Mouse (Mus musculus): ENCODE data around the gene Aco1. TPM values are rescaled to one million over a fixed set of nuclear protein-coding genes. Genes with fewer than 3 reads are reported as not detected.

Aco1 gene
- polyA plus RNA-seq, 1 experiment from 2014 or later: 59.9 TPM

DNA sequence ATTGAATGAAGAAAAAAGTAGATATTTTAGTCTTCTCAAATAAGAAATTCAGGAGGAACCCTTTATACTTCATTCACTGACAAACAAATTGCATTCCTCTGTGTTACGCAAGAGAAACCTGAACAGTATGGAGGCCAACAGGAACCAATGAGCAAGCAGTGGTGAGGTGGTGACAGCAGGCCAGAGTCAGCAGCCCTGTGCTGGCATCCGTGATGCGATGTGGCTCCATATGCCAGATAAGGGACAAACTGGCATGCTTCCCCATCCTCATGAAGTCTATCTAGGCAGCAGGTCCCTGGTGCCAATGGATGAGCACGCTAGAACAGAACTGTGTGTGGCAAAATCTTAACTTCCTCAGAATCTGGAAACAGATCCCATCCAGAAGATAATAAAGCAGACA is 6.4 kb upstream of the Aco1 start:
- Histone ChIP-seq H3K27ac (ENCODE audit: low read length) (no peak overlapping the region), H3K4me3 (ENCODE audit: low read depth, low read length) (no peak overlapping the region), H3K9me3 (replicated peaks; ENCODE audit: control insufficient read depth, low read length) (no peaks in the 10 kb centered on the region), H3K4me2 (ENCODE audit: low read depth, low read length) (no peak overlapping the region), H3K27me3 (ENCODE audit: control insufficient read depth, insufficient read depth, low read depth, low read length) (no peaks in the 10 kb centered on the region), H3K36me3 (ENCODE audit: control insufficient read depth, insufficient read depth) (no peaks in the 10 kb centered on the region), H3K9ac (ENCODE audit: low read depth, low read length) (no peak overlapping the region), H3K4me1 (ENCODE audit: control insufficient read depth, low read depth, low read length) (peaks cover 6% of the 10 kb centered on the region; the same call in 1 of the 2 replicates)
- ATAC-seq (ENCODE audit: low read depth): no peak
- WGBS (ENCODE audit: insufficient replicate concordance): 70% methylated on average over 4 of the region's 4 CpGs

DNA sequence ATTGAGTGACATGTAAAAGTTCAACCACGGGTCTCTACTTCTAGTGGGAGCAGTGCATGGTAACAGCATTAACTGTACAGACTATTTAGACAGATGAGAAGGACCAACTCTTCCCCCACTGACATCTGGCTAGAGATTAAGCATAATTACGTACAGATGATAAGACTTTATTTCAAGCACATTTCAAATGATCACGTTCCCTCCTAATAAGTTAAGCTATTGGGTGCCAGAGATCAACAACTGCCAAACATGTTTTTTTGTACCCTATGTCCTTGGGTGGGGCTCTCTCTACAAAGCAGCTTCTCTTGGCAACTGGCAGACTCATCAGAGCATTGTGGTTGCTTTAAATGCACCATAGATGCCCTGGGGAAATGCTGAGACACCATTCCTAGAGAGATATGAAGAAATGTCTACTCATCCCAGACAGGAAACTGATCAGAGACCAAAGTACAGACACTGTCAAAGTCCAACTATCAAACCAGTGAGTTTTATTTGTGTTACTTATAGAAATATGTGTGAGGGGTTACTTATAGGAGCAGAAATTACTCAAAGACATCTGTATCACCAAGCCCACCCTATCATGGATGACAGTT is 3.1 kb upstream of the Aco1 start:
- Histone ChIP-seq H3K4me3 (ENCODE audit: low read depth, low read length) (no peak overlapping the region), H3K9me3 (replicated peaks; ENCODE audit: control insufficient read depth, low read length) (no peaks in the 10 kb centered on the region), H3K9ac (ENCODE audit: low read depth, low read length) (no peak overlapping the region), H3K27me3 (ENCODE audit: control insufficient read depth, insufficient read depth, low read depth, low read length) (no peaks in the 10 kb centered on the region), H3K4me2 (ENCODE audit: low read depth, low read length) (no peak overlapping the region), H3K27ac (ENCODE audit: low read length) (peak overlapping the region; percentile 55), H3K4me1 (ENCODE audit: control insufficient read depth, low read depth, low read length) (peaks cover 23% of the 10 kb centered on the region), H3K36me3 (ENCODE audit: control insufficient read depth, insufficient read depth) (no peaks in the 10 kb centered on the region)
- ATAC-seq (ENCODE audit: low read depth): no peak
- 26% methylated on average over 3 of the region's 3 CpGs for WGBS (ENCODE audit: insufficient replicate concordance)

DNA sequence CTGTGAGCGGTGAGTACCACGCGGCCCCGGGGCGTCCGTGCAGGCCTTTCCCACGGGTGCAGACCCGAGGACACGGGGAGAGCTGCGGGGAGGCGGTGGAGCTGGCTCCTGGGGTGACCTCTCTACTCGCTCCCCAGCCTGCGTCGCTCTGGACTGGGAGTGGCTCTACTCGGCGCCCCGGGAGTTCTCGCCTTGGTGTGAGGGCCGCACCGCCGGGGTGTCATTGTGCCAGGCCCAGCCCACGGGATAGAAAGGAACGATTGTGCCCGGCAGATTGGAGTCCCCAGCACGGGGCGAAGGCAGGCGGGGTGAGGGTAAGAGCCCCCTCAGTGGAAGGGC is 621 bp downstream of the Aco1 start:
- peak; percentile 51 for ATAC-seq (ENCODE audit: low read depth)
- H3K27ac ChIP-seq (ENCODE audit: low read length): peak overlapping the region; percentile 78
- H3K27me3 ChIP-seq (ENCODE audit: control insufficient read depth, insufficient read depth, low read depth, low read length): no peaks in the 10 kb centered on the region
- H3K4me3 ChIP-seq (ENCODE audit: low read depth, low read length): peak overlapping the region; percentile 79
- peaks cover 23% of the 10 kb centered on the region for H3K4me1 ChIP-seq (ENCODE audit: control insufficient read depth, low read depth, low read length)
- no peaks in the 10 kb centered on the region for H3K9me3 ChIP-seq (replicated peaks; ENCODE audit: control insufficient read depth, low read length)
- under 1% methylated on average over 27 of the region's 27 CpGs for WGBS (ENCODE audit: insufficient replicate concordance)
- peak overlapping the region; percentile 58 for H3K4me2 ChIP-seq (ENCODE audit: low read depth, low read length)
- H3K36me3 ChIP-seq (ENCODE audit: control insufficient read depth, insufficient read depth): no peaks in the 10 kb centered on the region
- peak overlapping the region; percentile 83 for H3K9ac ChIP-seq (ENCODE audit: low read depth, low read length)

DNA sequence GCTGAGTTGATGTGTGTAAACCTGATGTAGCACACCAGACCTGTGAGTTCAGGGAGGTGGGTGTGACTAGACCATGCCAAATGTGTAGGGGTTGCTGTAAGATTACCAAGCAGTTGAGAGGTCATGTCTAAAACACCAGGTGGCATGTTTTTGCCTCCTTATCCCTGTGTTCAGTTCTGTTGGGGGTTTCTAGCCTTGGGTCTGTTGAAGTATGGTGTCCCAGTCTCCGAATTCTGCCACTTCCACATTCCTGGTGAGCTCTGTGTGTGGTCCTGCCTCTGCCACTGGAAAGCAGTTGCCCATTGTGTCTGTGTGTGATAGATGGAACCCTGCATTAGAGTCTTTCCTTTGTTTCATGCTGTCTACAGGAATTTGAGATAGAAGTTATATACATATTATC is 1.7 kb downstream of the Aco1 start:
- H3K9ac ChIP-seq (ENCODE audit: low read depth, low read length): peak overlapping the region; percentile 29; the same call in 1 of the 2 replicates
- WGBS (ENCODE audit: insufficient replicate concordance): 76% methylated on average over 1 of the region's 1 CpGs

DNA sequence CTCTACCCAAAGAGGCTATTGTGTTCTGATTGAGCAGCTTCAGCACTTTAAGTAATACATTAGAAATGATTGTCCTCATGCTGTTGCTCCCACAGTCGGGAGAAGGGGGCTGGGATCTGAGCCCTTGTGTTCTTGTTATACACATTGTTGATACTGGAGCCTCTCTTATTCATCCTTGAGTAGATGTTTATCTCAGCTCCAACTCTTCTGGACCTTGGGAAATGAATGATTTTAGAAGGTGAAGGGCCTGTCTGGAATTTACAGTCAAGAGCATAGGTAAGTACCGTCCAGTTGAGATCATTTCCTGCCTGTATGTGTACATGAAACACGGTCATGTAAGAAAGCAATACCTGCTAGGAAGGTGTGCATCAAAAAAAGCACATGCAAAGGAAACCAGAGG is 2.1 kb downstream of the Aco1 start:
- H3K9me3 ChIP-seq (replicated peaks; ENCODE audit: control insufficient read depth, low read length): no peaks in the 10 kb centered on the region
- H3K4me2 ChIP-seq (ENCODE audit: low read depth, low read length): peak overlapping the region; percentile 58; the same call in 1 of the 2 replicates
- no peak for ATAC-seq (ENCODE audit: low read depth)
- no peak overlapping the region; the same call in 1 of the 2 replicates for H3K4me3 ChIP-seq (ENCODE audit: low read depth, low read length)
- peaks cover 17% of the 10 kb centered on the region for H3K4me1 ChIP-seq (ENCODE audit: control insufficient read depth, low read depth, low read length)
- 62% methylated on average over 3 of the region's 3 CpGs for WGBS (ENCODE audit: insufficient replicate concordance)
- H3K27ac ChIP-seq (ENCODE audit: low read length): no peak overlapping the region
- H3K27me3 ChIP-seq (ENCODE audit: control insufficient read depth, insufficient read depth, low read depth, low read length): no peaks in the 10 kb centered on the region
- H3K36me3 ChIP-seq (ENCODE audit: control insufficient read depth, insufficient read depth): no peaks in the 10 kb centered on the region
- no peak overlapping the region for H3K9ac ChIP-seq (ENCODE audit: low read depth, low read length)

More for the DNA sequence above, 1.7 kb downstream of the Aco1 start:
- peaks cover 21% of the 10 kb centered on the region for H3K4me1 ChIP-seq (ENCODE audit: control insufficient read depth, low read depth, low read length)
- H3K36me3 ChIP-seq (ENCODE audit: control insufficient read depth, insufficient read depth): no peaks in the 10 kb centered on the region
- H3K27me3 ChIP-seq (ENCODE audit: control insufficient read depth, insufficient read depth, low read depth, low read length): no peaks in the 10 kb centered on the region
- H3K4me3 ChIP-seq (ENCODE audit: low read depth, low read length): peak overlapping the region; percentile 79
- H3K27ac ChIP-seq (ENCODE audit: low read length): no peak overlapping the region
- H3K4me2 ChIP-seq (ENCODE audit: low read depth, low read length): peak overlapping the region; percentile 58
- no peak for ATAC-seq (ENCODE audit: low read depth)
- no peaks in the 10 kb centered on the region for H3K9me3 ChIP-seq (replicated peaks; ENCODE audit: control insufficient read depth, low read length)

DNA sequence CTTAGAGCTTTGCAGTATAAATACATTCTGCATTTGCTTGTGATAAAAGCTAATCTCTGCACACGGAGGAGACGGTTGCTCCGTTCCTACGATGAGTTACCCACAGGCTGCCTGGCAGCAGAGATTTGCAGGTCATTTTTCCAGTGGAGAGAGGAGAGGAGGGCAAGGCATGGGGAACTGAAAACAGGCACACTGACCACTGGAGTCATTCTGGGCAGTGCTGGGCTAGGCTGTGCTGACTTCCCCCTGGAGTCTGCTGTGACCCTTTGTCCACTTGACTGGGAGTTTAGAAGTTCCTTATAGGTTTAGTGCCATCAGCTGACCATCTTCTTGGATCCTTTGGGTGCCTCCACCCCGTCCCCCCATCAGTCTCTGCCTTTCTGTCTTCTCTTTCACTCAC is 5.4 kb downstream of the Aco1 start:
- Histone ChIP-seq H3K27me3 (ENCODE audit: control insufficient read depth, insufficient read depth, low read depth, low read length) (no peaks in the 10 kb centered on the region), H3K4me3 (ENCODE audit: low read depth, low read length) (no peak overlapping the region), H3K9ac (ENCODE audit: low read depth, low read length) (no peak overlapping the region), H3K36me3 (ENCODE audit: control insufficient read depth, insufficient read depth) (no peaks in the 10 kb centered on the region), H3K9me3 (replicated peaks; ENCODE audit: control insufficient read depth, low read length) (no peaks in the 10 kb centered on the region), H3K4me2 (ENCODE audit: low read depth, low read length) (no peak overlapping the region), H3K27ac (ENCODE audit: low read length) (no peak overlapping the region), H3K4me1 (ENCODE audit: control insufficient read depth, low read depth, low read length) (peaks cover 11% of the 10 kb centered on the region)
- WGBS (ENCODE audit: insufficient replicate concordance): 71% methylated on average over 5 of the region's 5 CpGs
- no peak for ATAC-seq (ENCODE audit: low read depth)

DNA sequence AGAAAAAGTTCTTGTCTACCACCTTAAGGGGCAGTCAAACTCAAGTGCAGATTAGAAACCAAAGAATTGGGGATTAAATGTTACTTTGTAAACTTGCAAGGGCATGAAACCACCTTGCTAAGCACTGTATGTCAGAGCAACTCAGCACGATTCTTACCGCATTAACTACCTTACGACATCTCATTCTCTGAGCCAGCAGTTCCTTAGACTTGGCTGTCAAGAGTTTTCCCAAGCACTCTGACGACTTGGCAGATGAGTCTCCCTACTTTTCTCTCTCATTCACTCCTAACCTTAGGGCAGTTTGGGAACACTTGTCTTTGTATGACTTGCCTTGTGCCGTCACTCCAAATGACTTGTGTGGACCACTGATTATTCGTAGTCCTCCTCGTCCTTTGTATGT is 7.2 kb downstream of the Aco1 start:
- Histone ChIP-seq H3K36me3 (ENCODE audit: control insufficient read depth, insufficient read depth) (no peaks in the 10 kb centered on the region), H3K27me3 (ENCODE audit: control insufficient read depth, insufficient read depth, low read depth, low read length) (no peaks in the 10 kb centered on the region), H3K27ac (ENCODE audit: low read length) (no peak overlapping the region), H3K4me3 (ENCODE audit: low read depth, low read length) (no peak overlapping the region), H3K9me3 (replicated peaks; ENCODE audit: control insufficient read depth, low read length) (no peaks in the 10 kb centered on the region), H3K9ac (ENCODE audit: low read depth, low read length) (no peak overlapping the region), H3K4me1 (ENCODE audit: control insufficient read depth, low read depth, low read length) (peaks cover 3% of the 10 kb centered on the region; the same call in 1 of the 2 replicates), H3K4me2 (ENCODE audit: low read depth, low read length) (no peak overlapping the region)
- ATAC-seq (ENCODE audit: low read depth): no peak
- 77% methylated on average over 7 of the region's 7 CpGs for WGBS (ENCODE audit: insufficient replicate concordance)

DNA sequence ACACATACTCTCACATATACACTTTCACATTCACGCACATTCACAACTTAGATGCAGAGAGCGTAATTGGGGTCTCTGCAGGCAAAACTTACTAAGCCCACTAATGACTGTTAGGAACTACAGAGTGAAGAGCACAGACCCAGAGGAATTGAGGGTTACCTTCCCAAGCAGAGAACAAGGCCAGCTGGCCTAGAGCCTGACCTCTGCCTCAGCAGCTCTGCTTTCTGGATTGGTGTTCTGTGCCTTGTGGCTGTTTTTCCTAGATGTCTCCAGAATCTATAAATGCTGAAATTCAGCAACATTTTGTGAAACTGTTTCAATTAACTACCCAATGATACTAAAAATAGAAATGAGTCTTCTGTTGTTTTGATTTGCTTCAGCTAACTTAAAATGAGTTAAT is 9.9 kb downstream of the Aco1 start:
- no peak overlapping the region for H3K4me2 ChIP-seq (ENCODE audit: low read depth, low read length)
- no peaks in the 10 kb centered on the region for H3K36me3 ChIP-seq (ENCODE audit: control insufficient read depth, insufficient read depth)
- no peak overlapping the region for H3K9ac ChIP-seq (ENCODE audit: low read depth, low read length)
- H3K4me1 ChIP-seq (ENCODE audit: control insufficient read depth, low read depth, low read length): peaks cover 7% of the 10 kb centered on the region
- 90% methylated on average over 2 of the region's 2 CpGs for WGBS (ENCODE audit: insufficient replicate concordance)
- no peaks in the 10 kb centered on the region for H3K27me3 ChIP-seq (ENCODE audit: control insufficient read depth, insufficient read depth, low read depth, low read length)
- H3K9me3 ChIP-seq (replicated peaks; ENCODE audit: control insufficient read depth, low read length): no peaks in the 10 kb centered on the region
- H3K27ac ChIP-seq (ENCODE audit: low read length): no peak overlapping the region
- no peak overlapping the region for H3K4me3 ChIP-seq (ENCODE audit: low read depth, low read length)
- no peak for ATAC-seq (ENCODE audit: low read depth)

DNA sequence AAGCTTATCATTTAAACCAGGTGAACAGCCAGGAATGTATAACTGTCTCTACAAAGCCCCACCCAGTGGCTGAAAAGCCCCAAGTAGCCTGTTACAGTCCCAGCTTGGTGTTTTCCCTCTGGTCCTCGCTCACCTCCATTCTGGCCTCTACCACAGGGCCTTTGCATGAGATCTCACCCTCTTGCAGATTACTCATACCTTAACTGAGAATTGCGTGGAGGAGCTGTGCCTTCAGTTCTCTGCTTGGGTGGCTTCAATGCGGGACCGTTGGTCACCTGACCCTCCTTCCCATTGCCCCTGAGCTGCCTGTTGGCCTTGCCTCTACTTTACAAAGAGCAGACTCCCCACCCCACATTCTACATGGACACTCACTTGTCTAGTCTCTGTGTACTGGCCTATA is 10.6 kb downstream of the Aco1 start:
- Histone ChIP-seq H3K9ac (ENCODE audit: low read depth, low read length) (no peak overlapping the region), H3K4me3 (ENCODE audit: low read depth, low read length) (no peak overlapping the region), H3K27ac (ENCODE audit: low read length) (no peak overlapping the region), H3K27me3 (ENCODE audit: control insufficient read depth, insufficient read depth, low read depth, low read length) (no peaks in the 10 kb centered on the region), H3K4me2 (ENCODE audit: low read depth, low read length) (no peak overlapping the region), H3K4me1 (ENCODE audit: control insufficient read depth, low read depth, low read length) (peaks cover 7% of the 10 kb centered on the region), H3K9me3 (replicated peaks; ENCODE audit: control insufficient read depth, low read length) (no peaks in the 10 kb centered on the region), H3K36me3 (ENCODE audit: control insufficient read depth, insufficient read depth) (no peaks in the 10 kb centered on the region)
- WGBS (ENCODE audit: insufficient replicate concordance): 76% methylated on average over 4 of the region's 4 CpGs
- no peak for ATAC-seq (ENCODE audit: low read depth)

All from liver, embryonic 16.5 days (tissue).